Mouse (Mus musculus): Measurements from ENCODE around the gene Cela3b.

GRCm38 (mm10) chr4:137375314-137376278 is 54.7 kb downstream of the Cela3b start:
- TF ChIP-seq CTCF (IDR thresholded peaks at IDR 0.05; ENCODE audit: extremely low read depth, insufficient read depth, low read length) (no peak), POLR2A (IDR thresholded peaks at IDR 0.05; ENCODE audit: extremely low read depth, insufficient read depth, low read length) (no peak)

Data from cortical plate, adult 2 months (tissue).